Mouse (Mus musculus): Measurements from ENCODE around the gene Ptma. TPM values are rescaled to one million over a fixed set of nuclear protein-coding genes. Genes with fewer than 3 reads are reported as not detected.
"Not testable (repeated sequence)": the region's sequence is repeated elsewhere in the genome, so short reads cannot be mapped to it uniquely, and the experiment has no call there.

Gene Ptma
- total and polyA plus RNA-seq, 3 experiments, result 538 to 728 (median 582) TPM

- DNase-seq, result no peak
Measured at GRCm38 (mm10) chr1:86496340-86496739, 30.2 kb upstream of the Ptma start.

- peak; percentile 58 for DNase-seq
Measured at GRCm38 (mm10) chr1:86497361-86497760, 29.2 kb upstream of the Ptma start.

- no peak for DNase-seq
Measured at GRCm38 (mm10) chr1:86497986-86498385, 28.5 kb upstream of the Ptma start.

GRCm38 (mm10) chr1:86498611-86499010 is 27.9 kb upstream of the Ptma start:
- no peak for DNase-seq

GRCm38 (mm10) chr1:86499903-86500302 is 26.6 kb upstream of the Ptma start:
- DNase-seq, result peak; percentile 67

- no peak for DNase-seq
Measured at GRCm38 (mm10) chr1:86500681-86501080, 25.8 kb upstream of the Ptma start.

GRCm38 (mm10) chr1:86501114-86501532 is 25.4 kb upstream of the Ptma start:
- peak; percentile 51 for DNase-seq

GRCm38 (mm10) chr1:86501559-86501958 is 25.0 kb upstream of the Ptma start:
- peak; percentile 92 for DNase-seq

GRCm38 (mm10) chr1:86502221-86503048 is 24.1 kb upstream of the Ptma start:
- no peak for DNase-seq

- no peak for DNase-seq
Measured at GRCm38 (mm10) chr1:86503165-86503747, 23.3 kb upstream of the Ptma start.

- DNase-seq, result peak; percentile 98
Measured at GRCm38 (mm10) chr1:86503906-86504696, 22.4 kb upstream of the Ptma start.

GRCm38 (mm10) chr1:86504697-86505421 is 21.7 kb upstream of the Ptma start:
- DNase-seq, result no peak

- DNase-seq, result peak; percentile 37
Measured at GRCm38 (mm10) chr1:86505461-86505860, 21.1 kb upstream of the Ptma start.

GRCm38 (mm10) chr1:86506420-86506819 is 20.1 kb upstream of the Ptma start:
- no peak for DNase-seq

GRCm38 (mm10) chr1:86507866-86508265 is 18.7 kb upstream of the Ptma start:
- DNase-seq, result no peak

GRCm38 (mm10) chr1:86509410-86509809 is 17.1 kb upstream of the Ptma start:
- peak; percentile 89 for DNase-seq

GRCm38 (mm10) chr1:86510266-86510665 is 16.3 kb upstream of the Ptma start:
- DNase-seq, result no peak

GRCm38 (mm10) chr1:86510676-86511441 is 15.7 kb upstream of the Ptma start:
- no peak for DNase-seq

GRCm38 (mm10) chr1:86512154-86512720 is 14.3 kb upstream of the Ptma start:
- no peak for DNase-seq

- DNase-seq, result not testable (repeated sequence)
Measured at GRCm38 (mm10) chr1:86513031-86513430, 13.5 kb upstream of the Ptma start.

All from adrenal gland, adult 2 months (tissue).